Mouse (Mus musculus) brain, embryonic 14.5 days (tissue): ENCODE measurements around the gene Ndfip2.

Source experiments
- CTCF ChIP-seq: fragments of 200-500 bp; IDR thresholded peaks from 2 replicates; pipeline ENCODE4 v1.5.1; 2012; ENCODE audit warnings: inconsistent platforms, mild to moderate bottlenecking, moderate library complexity, borderline replicate concordance; ENCODE audit not compliant: insufficient read depth, insufficient read length; ENCODE audit errors: extremely low read depth
- POLR2A ChIP-seq: fragments of 200-500 bp; IDR thresholded peaks from 2 replicates; pipeline ENCODE4 v1.6.1; 2012; ENCODE audit warnings: mild to moderate bottlenecking, inconsistent platforms, borderline replicate concordance; ENCODE audit not compliant: poor library complexity, insufficient read depth, insufficient read length, severe bottlenecking; ENCODE audit errors: extremely low read depth

DNA sequence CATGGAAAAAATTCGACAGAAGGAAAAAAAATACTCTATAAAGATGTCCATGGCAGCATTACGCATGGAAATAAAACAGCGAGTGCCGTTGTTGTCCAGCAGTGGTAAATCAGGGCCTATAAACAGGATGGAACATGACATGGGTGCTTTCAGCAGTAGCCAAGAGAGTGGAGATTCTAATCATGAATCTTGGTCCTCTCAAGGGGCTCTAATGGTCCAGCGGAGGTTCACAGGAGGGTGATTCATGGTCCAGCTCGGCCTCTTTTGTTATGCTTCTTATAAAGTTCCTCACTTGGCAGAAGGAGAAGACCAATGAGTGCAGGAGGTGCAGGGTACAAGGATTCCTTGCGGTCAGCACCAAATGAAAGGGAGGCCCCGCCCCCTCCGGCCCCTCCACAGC lies 65.1 kb downstream of the Ndfip2 start:
- TF ChIP-seq POLR2A (no peak), CTCF (no peak)
